Mouse (Mus musculus): Measurements from ENCODE around the gene Fut11.
"Not testable (repeated sequence)": the region's sequence is repeated elsewhere in the genome, so short reads cannot be mapped to it uniquely, and the experiment has no call there.

Gene Fut11

DNA sequence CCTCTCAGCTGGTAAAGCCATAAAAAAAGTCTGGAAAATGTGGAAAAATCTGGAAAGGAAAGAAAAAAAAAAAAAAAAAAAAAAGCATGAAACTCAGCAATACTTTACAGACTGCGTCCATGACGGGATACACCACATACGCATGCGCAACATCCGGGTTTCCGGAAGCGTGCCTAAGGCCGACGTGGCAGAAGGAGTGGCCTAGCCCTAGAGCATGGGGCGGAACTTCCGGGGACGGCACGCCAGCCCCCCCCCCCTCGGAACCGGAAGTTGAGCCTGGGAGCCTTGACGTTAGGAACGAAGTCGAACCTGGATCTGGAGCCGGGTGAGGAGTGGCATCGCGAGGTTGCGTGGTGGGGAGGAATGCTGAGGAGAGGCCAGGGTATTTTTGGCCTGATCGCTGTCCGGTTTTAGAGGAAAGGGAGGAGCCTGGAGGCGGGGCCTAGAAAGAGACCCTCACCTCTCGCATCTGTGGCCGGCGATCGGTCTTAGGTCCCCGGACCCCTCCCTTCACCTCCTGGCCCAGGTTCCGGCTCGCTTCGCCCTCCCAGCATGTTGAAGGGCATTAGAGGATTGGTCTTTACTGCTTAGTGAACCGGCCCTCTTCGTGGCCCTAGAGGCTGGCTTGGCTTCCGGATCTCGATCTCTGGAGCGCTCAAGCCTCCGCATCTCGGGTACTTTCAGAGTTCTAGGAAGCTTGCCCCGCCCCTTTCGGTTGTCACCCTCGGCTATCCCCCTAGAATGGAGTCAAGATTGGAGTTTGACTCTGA is 20.5 kb upstream of the Fut11 start, which contains the start of gene Sec24c:
Gene Sec24c, plus strand, starts transcription at position 245 of the 770 bp plus-strand sequence.
- peak; percentile 97 for DNase-seq (ENCODE audit: low read depth, low spot score)

DNA sequence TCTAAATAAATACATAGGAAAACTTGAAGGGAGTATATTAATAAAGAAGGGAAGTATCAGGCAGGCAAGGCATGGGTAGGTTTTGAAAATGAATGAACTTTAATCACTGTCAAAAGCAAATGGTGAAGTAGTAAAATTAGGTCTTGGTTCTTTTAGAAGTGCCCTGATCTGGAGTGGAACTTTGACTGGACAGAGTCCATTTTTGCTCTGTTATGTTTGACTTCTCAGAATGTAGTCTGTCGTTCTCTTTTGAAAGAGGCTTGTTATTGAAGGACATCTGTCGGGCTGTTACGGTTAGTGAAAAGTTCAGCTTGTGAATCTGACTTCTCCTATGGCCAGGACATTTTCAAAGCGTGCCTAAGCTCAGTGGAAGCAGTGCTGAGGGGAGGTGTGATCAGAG is 16.9 kb upstream of the Fut11 start:
- DNase-seq (ENCODE audit: low read depth, low spot score), result no peak

DNA sequence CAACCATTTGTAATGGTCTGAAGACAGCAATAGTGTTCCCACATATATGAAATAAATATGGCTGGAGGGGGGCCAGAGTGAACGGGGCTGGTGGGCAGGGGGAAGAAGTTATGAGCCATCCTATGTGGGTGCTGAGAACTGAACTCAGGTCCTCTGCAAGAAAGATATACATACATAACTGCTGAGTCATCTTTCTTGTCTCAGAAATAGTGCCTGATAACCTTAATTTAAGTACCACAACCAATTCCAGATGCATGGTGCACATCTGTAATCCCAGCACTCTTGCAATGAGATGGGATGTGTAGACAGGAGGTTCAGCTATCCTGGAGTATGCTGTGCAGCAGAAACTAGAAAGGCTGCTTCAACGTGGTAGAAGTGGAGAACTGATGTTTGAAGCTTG is 13.0 kb upstream of the Fut11 start:
- no peak for DNase-seq (ENCODE audit: low read depth, low spot score)

DNA sequence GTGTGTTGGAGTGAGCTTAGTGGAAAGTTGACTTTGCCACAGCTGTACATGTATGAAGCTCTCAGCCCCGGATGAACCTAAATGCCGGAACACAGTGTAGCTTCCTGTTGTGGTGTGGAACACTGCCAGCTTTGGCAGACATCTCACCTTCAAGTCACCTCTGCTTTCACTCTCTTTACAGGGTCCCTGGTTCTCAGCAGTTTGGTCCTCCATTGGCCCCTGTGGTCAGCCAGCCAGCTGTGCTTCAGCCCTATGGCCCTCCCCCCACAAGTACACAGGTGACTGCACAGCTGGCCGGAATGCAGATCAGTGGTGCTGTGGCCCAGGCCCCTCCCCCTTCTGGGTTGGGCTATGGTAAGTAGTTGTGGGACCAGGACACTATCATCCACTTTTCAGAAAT is 12.3 kb upstream of the Fut11 start:
- DNase-seq (ENCODE audit: low read depth, low spot score), result no peak

DNA sequence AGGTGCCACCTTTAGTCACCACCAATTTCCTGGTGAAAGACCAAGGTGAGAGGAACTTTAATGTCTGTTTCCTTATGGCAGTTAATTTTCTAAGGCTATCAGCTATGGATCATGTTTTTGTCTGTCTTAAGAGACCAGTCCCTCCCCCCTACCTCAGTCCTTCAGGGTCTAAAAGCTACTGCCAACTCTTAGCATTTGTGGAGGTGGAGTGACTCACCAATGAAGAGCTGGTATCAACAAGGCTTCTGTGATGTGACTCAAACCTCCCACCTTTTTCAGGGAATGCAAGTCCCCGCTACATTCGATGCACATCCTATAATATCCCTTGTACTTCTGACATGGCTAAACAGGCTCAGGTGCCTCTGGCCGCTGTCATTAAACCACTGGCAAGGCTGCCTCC is 8.2 kb upstream of the Fut11 start:
- DNase-seq (ENCODE audit: low read depth, low spot score), result no peak

DNA sequence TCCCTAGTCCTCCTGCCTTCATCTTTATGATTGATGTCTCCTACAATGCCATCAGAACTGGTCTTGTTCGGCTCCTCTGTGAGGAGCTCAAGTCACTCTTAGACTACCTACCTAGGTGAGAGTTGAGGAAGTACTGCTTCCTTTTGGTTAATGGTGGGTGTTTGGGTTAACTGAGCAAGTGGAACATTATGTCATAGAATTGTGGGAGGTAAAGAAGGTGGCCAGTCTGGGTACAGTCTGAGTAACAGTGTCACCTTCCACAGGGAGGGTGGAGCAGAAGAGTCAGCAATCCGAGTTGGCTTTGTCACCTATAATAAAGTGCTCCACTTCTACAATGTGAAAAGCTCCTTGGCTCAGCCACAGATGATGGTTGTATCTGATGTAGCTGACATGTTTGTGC is 5.8 kb upstream of the Fut11 start:
- DNase-seq (ENCODE audit: low read depth, low spot score), result no peak

DNA sequence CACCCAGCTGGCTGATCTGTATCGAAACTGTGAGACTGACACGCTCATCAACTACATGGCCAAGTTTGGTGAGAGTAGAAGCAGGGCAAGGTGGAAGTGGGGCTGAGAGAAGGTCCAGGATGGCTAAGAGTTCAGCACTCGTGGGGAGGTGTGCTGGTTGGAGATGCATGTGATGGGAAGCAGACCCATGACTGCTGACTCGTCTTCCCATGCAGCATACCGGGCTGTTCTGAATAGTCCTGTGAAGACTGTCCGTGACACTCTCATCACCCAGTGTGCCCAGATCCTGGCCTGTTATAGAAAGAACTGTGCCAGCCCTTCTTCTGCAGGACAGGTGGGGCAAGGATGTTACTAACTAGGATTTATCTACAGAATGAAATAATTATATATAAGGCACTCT is 3.0 kb upstream of the Fut11 start:
- no peak for DNase-seq (ENCODE audit: low read depth, low spot score)

DNA sequence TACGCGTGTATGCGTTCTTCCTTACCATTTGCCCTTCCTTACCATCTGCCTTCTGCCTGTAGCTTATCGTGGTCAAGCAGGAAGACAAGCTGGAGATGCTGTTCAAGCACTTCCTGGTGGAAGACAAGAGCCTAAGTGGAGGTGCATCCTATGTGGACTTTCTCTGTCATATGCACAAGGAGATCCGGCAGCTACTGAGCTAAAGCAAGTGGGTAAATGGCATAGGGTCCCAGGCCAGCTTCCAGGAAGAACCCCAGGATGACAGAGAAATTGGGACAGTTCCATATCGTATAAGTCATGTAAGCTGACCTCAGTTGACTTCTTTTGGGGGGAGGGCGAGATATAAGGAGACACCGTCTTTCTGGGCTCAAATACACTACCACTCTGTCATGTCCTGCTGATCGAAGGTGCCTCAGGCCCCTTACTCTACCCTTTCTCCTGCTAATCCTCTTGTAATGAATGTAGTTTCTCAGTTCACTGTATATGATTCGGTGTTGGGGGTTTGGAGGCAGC is 1.1 kb upstream of the Fut11 start:
- no peak for DNase-seq (ENCODE audit: low read depth, low spot score)

DNA sequence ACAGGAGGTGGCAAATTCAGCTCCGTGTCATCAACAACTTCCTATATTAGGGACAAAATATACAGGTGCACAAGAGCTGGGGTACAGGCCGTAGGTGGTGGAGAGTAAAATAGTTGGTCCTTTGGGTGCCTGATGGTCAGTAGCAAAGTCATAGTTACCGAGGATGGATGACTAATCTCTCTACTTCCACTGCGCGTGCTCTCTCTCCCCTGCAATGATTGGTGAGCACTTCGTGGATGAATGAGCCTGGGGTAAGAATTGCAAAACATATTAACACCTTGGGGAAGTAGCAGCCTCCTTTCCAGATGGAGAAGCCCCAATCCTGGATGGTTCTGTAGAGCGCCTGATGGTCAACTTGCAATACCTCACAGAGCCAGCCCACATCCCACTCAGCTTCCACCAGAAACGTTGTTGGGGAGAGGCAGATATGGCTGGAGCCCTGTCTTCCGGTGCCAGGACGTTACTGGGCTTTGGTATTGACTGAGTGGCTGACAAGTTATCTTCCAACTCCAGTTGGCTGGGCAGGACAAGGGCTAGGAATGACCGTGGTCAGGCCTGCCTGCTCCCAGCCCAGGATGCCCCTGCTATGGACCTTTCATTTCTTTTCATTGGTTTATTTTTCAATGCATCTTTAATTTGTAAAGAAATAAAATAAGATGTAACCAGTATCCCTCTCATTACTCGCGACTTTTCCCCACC is 434 bp upstream of the Fut11 start:
- no peak for DNase-seq (ENCODE audit: low read depth, low spot score)

DNA sequence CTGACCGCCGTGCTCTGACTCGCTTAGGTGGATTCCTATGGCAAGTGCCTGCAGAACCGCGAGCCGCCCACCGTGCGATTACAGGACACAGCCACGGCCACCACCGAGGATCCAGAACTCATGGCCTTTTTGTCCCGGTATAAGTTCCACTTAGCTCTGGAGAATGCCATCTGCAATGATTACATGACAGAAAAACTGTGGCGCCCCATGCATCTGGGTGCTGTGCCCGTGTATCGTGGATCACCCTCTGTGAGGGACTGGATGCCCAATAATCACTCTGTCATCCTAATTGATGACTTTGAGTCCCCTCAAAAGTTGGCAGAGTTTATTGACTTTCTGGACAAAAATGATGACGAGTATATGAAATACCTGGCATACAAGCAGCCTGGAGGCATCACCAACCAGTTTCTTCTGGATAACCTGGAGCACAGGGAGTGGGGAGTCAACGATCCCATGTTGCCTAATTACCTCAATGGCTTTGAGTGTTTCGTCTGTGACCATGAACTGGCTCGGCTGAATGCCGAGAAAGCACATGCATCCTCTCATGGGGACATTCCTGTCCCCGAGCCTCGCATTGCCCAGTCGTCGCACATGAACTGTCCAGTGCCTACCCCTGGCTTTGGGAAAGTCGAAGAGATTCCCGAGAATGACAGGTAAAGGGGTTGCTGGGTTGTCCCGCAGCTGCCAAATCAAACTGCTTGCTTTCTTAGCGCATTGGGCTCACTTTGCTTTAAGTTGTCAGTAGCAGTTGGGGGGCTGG is 1.2 kb downstream of the Fut11 start:
- DNase-seq (ENCODE audit: low read depth, low spot score), result no peak

DNA sequence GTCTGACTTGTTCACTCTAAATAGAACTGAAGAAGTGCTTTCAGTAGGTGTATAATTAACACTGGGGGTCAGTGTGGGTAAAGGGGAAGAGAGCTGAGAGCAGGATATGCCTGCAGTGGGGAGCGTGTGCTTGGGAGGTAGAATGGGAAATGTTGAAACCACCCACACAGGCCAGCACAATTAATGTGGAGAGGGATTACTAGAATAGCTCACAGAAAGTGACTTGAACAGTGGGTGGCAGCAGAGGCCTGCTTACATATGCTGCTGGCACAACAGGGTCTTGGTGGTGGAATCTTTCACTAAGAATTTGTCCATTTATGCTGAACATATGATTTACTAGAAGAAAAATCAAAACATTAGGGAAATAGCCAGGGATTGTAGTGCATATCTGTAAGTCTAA is 2.2 kb downstream of the Fut11 start:
- DNase-seq (ENCODE audit: low read depth, low spot score), result peak; percentile 14

DNA sequence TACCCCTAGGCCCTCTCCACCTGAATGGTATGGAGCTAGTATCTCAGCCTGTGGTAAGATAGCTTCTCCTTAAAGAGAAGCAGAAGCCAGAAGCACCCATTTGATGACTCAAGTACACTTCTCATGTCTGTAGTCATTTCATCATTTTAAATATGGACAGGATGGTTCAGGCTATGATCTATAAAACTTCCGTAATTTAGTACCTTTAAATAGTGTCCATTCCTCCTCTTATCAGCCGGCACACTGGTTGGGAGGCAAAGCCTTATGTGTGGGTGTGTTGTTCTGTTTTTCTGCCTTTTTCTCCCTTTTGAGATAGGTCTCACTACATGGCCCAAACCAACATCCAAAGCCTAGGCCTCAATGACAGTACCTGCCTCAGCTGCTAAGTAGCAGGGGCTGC is 3.7 kb downstream of the Fut11 start:
- no peak for DNase-seq (ENCODE audit: low read depth, low spot score)

DNA sequence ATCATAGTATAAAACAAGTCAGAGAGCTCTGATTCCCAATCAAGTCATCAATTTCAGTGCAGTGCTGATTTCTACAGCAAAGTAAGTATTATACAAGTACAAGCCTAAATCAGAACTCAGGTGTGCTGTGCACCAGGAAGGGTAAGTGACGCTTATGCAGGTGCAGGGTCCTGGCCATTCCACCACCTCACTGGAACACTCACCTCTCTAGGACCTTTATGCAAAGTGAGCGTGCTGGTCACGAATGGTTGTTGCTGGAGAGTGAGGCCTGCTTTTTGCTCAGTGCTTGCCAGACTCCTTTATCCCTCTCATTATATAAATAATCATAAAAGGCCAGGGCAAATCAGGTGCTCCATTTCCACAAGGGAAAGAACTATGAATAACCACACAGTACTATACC is 5.6 kb downstream of the Fut11 start:
- DNase-seq (ENCODE audit: low read depth, low spot score), result no peak

DNA sequence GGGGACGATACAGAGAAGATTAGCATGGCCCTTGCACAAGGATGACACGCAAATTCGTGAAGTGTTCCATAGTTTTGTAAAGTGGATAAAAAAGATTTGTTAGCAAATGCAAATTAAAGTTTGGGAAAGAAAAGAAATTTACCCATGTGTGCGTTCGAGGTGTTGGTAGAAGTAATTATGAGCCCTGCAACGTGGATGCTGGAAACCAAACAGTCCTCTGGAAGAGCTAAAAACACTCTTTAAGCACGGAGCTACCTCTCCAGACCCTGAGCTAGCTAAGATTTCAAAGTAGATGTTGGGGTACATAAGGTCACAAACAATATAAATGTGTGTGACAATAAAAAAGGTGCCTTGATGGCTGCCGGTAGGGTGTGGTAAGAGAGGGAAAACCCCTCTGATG is 6.8 kb downstream of the Fut11 start:
- DNase-seq (ENCODE audit: low read depth, low spot score), result no peak

DNA sequence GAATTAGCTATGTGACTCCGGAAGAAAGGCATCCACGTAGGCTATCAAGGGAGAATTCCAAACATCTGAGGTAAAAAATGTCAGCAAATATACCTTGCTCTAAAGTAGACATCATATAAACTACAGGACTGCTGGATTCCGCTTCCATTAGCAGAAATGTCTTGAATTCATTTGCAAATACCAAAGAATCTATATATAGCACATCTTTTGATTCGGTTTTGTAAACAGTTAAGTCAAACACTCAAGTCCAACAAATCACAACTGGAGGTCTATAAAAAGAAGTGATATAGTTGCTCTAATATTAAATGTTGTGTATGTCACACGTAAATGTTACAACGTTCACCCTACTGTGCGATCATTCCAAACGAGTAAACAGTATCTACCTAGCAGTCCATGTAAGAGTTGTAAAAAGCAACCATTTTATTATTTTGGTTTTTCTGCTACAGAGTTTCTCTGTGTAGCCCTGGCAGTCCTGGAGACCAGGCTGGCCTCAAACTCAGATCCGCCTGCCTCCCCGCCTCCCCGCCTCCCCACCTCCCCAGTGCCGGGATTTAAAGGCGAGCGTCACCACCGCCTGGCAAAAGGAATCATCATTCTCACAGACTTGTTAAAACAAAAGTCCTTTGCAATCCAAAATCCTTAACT is 7.5 kb downstream of the Fut11 start:
- DNase-seq (ENCODE audit: low read depth, low spot score), result no peak

DNA sequence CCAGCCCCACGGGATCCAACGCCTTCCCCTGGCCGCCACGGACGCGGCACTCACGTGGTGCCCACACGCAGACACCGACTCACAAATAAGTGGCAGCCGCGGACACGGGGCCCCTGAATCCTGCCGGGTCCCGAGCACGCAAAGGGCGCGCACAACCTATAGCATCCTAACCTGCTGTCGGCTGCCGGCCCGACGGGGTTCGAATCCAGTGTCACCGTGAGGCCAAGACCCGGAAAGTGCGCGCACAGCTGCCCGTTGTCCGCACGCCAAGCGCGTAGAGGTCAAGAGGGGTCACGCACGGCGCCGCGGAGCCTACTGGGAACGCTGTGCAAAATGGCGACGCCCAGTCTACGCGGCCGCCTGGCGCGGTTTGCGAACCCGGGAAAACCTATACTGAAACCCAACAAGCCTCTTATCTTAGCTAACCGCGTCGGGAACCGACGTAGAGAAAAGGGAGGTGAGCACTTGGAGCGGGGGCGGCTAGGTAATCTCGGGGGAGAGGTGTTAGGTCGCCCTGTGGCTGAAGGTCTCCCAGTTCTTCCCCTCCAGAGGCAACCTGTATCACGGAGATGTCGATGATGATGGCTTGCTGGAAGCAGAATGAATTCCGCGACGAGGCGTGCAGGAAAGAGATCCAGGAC is 8.1 kb downstream of the Fut11 start, which contains the start of gene Chchd1:
Gene Chchd1, plus strand, starts transcription at position 266 of the 641 bp plus-strand sequence.
- DNase-seq (ENCODE audit: low read depth, low spot score), result no peak

DNA sequence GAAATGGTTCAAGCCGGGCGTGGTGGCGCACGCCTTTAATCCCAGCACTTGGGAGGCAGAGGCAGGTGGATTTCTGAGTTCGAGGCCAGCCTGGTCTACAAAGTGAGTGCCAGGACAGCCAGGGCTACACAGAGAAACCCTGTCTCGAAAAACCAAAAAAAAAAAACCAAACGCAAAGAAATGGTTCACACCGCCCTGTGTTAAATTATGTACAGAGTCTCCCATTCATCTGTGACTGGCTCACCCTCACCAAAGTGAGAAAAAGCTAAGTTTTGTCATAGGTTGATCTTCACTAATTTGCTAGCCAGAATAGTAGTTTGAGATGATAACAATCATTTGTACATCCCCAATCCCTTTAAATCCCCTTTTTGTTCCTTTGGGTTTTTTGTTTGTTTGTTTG is 8.7 kb downstream of the Fut11 start:
- not testable (repeated sequence) for DNase-seq (ENCODE audit: low read depth, low spot score)

DNA sequence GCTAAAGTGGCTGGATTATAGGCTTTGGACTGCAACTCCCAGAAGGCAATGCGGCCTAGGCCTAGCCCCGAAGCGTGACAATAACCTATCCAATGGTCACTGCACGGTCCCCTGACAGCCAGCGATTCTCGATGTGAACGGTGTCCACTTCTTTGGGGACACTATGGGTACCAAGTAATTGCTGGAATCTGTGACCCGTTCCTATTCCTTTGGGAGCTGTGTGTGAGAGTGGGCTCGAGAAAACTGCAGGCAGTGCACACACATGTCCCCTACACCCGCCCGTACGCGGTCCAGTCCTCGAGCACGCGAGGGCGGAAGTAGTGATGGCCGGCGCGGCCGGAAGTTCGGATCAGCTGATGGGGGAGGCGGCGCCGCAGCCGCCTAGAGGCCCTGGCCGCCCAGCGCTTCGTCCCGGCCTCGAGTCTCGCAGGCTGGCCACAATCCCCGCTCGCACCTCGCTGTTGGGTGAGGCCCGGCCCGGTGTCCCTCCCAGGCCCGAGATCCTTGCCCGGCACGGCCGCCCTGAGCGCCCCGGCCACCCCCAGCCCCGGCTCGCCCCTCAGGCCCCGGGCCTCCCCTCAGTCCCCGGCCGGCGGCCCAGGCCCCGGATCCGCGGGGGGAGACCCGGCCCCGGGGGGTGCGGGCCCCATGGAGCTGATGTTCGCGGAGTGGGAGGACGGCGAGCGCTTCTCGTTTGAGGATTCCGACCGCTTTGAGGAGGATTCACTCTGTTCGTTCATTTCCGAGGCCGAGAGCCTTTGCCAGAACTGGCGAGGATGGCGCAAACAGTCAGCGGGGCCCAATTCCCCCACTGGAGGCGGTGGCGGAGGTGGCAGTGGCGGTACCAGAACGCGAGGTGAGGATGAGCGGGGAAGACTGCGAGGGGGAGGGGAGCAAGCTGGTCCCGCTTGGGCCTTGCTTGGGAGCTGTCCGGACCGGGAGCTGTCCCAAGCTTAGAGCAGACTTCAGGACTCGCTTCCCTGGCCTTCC is 12.7 kb downstream of the Fut11 start, which contains the start of gene Zswim8:
Gene Zswim8, plus strand, starts transcription at position 352 of the 990 bp plus-strand sequence.
- DNase-seq (ENCODE audit: low read depth, low spot score), result peak; percentile 85

DNA sequence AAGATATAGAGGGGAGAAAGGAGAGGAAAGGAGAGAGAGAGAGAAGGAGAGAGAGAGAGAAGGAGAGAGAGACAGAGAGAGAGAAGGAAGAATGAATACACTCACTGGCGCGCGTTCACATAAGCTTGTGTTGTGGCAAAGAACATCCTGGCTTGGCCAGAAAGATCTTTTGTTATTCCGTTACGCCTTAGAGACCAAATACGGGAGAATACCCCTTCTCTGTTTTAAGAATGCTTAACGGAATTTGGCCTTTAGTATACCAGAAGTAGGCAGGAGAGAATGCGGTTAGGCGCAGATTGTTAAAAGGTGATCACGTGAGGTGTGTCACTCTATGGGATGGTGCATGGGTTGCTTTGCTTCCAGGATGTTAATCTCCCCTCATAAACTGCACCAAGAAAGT is 13.5 kb downstream of the Fut11 start:
- DNase-seq (ENCODE audit: low read depth, low spot score), result no peak

DNA sequence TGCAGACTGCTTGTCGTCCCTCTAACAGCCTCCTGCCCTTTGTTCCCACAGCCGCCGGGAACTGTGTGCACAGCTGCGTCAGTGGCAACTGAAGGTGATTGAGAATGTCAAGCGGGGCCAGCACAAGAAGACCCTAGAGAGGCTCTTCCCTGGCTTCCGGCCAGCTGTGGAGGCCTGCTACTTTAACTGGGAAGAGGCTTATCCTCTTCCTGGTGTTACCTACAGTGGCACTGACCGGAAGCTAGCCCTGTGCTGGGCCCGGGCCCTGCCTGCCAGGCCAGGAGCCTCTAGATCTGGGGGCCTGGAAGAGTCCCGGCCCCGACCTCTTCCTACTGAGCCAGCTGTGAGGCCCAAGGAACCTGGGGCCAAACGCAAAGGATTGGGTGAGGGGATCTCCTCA is 19.1 kb downstream of the Fut11 start:
- DNase-seq (ENCODE audit: low read depth, low spot score), result no peak

Measured in brain, embryonic 18.5 days (tissue).